Mouse (Mus musculus) heart, embryonic 16.5 days (tissue): ENCODE measurements around the gene Ddx60. TPM values are rescaled to one million over a fixed set of nuclear protein-coding genes. Genes with fewer than 3 reads are reported as not detected.

Source experiments
- ATAC-seq: fragments of 200-750 bp; cut with Nextera tagmentation; replicated peaks from 2 replicates; pipeline ENCODE4 v1.8.0; 2017; ENCODE audit warnings: moderate number of reproducible peaks; ENCODE audit not compliant: insufficient read depth, low FRiP score; ENCODE audit errors: extremely low read depth
- H3K27ac ChIP-seq: fragments of 300-500 bp; sonication (generic); 2 replicates; pipeline ENCODE4 v1.5.1; 2014; ENCODE audit warnings: mild to moderate bottlenecking, low read length, control low read depth, moderate library complexity
- H3K27me3 ChIP-seq: fragments of 300-500 bp; sonication (generic); 2 replicates; pipeline ENCODE4 v1.6.1; 2014; ENCODE audit warnings: low read length, mixed read lengths; ENCODE audit not compliant: control insufficient read depth, insufficient read depth
- H3K36me3 ChIP-seq: fragments of 300-500 bp; sonication (generic); 2 replicates; pipeline ENCODE4 v1.6.1; 2014; ENCODE audit not compliant: control insufficient read depth, insufficient read depth
- H3K4me1 ChIP-seq: fragments of 300-500 bp; sonication (generic); 2 replicates; pipeline ENCODE4 v1.6.1; 2014; ENCODE audit warnings: low read length, mixed read lengths; ENCODE audit not compliant: control insufficient read depth, insufficient read depth
- H3K4me2 ChIP-seq: fragments of 300-500 bp; sonication (generic); 2 replicates; pipeline ENCODE4 v1.6.1; 2014; ENCODE audit warnings: low read depth, mild to moderate bottlenecking, control low read depth, low read length
- H3K4me3 ChIP-seq: fragments of 300-500 bp; sonication (generic); 2 replicates; pipeline ENCODE4 v1.5.1; 2014; ENCODE audit warnings: mild to moderate bottlenecking, control low read depth, low read length
- H3K9ac ChIP-seq: fragments of 300-500 bp; sonication (generic); 2 replicates; pipeline ENCODE4 v1.6.1; 2014; ENCODE audit warnings: low read length, control low read depth
- H3K9me3 ChIP-seq: fragments of 300-500 bp; sonication (generic); replicated peaks from 2 replicates; pipeline ENCODE4 v1.6.1; 2016; ENCODE audit warnings: low read length; ENCODE audit not compliant: control insufficient read depth
- WGBS: fragments of 180-500 bp; shearing (Covaris S2); extraction: QIAGEN DNeasy Blood & Tissue Kit; methylation state at CpG from one replicate; pipeline ENCODE4 v1.1.7; 2014; 5-methylcytosine and 5-hydroxymethylcytosine counted together
- polyA plus RNA-seq: library from polyadenylated mRNA; unstranded; fragments of >200 nt; fragmentation: Nextera tagmentation; extraction: Ambion mirVana; gene quantifications from 2 replicates; pipeline ENCODE4 v1.2.1, GENCODE M21; 2015

Ddx60 gene
- polyA plus RNA-seq, 1 experiment from 2014 or later = 3.2 TPM

DNA sequence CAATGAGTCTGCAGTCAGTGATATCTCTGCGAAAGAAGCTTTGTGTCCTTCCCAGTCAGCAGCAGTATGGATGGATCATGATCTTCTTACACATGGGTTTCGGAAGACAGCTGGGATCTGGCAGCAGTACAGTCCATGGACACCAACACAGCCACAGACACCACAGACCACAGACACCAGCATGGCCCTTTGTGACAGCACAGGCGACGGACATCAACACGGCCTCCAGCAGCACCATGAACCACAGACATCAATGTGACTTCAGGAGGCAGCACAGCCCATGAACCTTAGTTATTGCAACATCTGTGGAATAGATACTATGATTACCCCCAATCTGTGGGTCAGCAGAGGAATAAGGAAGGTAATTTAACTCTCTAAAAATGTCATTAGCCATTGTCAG is 15.1 kb upstream of the Ddx60 start:
- Histone ChIP-seq H3K4me3 (no peak overlapping the region), H3K4me1 (peaks cover 28% of the 10 kb centered on the region), H3K27me3 (no peaks in the 10 kb centered on the region), H3K4me2 (no peak overlapping the region), H3K9ac (no peak overlapping the region), H3K36me3 (no peaks in the 10 kb centered on the region), H3K9me3 (no peaks in the 10 kb centered on the region), H3K27ac (no peak overlapping the region)
- WGBS = 91% methylated on average over 5 of the region's 5 CpGs
- no peak for ATAC-seq

DNA sequence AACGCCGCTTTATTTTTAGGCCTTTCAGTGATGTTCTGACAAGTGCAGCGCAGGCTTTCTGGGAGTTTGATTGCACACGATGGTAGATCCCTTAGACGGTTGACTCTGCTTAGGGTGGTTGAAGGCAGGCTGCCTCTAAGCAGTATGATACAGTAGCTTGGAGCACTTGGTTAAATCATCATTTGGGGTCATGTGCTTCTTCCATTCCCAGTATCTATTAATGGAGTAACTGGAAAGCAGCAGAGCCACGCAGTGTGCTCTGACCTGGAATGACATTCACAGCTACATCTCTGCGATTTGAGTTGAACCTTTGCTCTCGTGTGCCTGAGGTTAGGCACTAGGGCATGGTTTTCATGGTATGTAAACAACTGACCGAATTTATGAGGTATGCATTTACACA is 13.9 kb upstream of the Ddx60 start:
- Histone ChIP-seq H3K9me3 (no peaks in the 10 kb centered on the region), H3K9ac (peak overlapping the region; percentile 20; the same call in 1 of the 2 replicates), H3K4me2 (peak overlapping the region; percentile 26), H3K36me3 (no peaks in the 10 kb centered on the region), H3K4me3 (no peak overlapping the region), H3K27ac (peak overlapping the region; percentile 63), H3K27me3 (no peaks in the 10 kb centered on the region), H3K4me1 (peaks cover 23% of the 10 kb centered on the region)
- 49% methylated on average over 9 of the region's 9 CpGs for WGBS
- peak; percentile 32 for ATAC-seq

DNA sequence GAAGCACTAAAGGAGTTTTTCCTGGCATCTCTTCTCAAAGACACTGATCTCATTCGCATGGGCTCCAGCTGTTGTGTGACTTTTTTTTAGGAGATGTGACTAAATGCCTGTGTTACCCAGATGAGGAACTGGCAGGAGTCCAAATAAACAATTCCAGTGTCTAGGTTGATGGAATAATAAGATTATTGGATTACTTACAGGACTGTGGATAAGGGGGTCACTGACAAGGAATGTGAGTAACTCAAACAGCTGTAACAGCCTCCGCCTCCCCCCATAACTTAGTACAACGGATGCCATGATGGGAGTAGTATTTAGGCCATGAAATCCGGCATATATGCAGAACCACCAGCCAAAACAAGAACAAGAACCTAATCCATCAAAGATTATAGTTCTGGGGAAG is 10.6 kb upstream of the Ddx60 start:
- Histone ChIP-seq H3K9me3 (no peaks in the 10 kb centered on the region), H3K36me3 (no peaks in the 10 kb centered on the region), H3K4me2 (no peak overlapping the region), H3K4me3 (no peak overlapping the region), H3K27me3 (no peaks in the 10 kb centered on the region), H3K27ac (no peak overlapping the region), H3K9ac (no peak overlapping the region), H3K4me1 (peaks cover 33% of the 10 kb centered on the region)
- WGBS = 80% methylated on average over 4 of the region's 4 CpGs
- ATAC-seq = no peak

DNA sequence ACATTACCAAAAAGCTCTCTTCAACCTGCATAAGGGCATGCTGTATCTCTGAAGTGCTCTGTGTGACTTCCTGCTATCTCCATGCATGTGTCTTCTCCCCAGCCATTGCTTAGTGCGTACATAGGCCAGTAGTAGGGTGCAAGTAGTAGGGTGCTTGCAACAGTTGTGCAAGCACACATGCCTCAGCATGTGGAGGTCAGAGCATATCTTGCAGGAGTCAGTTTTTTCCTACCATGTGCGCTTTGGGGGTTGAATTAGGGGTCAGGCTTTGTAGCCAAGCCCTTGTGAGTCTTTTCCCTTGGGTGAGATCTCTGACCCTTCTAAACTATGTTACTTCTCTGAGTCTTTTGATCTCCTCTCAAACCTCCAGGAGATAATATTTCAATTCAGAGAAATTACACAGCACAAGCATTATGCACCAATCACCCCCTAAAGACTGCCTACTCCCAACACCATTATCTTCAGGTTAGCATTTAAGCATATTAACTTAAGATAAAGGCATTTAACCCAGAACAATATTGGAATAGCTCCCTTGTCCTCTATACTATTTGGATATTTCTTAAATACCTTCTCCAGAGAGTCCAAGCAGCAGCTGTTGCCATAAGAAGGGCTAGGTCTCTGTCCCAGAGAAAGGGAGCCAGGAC is 8.6 kb upstream of the Ddx60 start:
- Histone ChIP-seq H3K9me3 (no peaks in the 10 kb centered on the region), H3K27me3 (no peaks in the 10 kb centered on the region), H3K27ac (no peak overlapping the region), H3K9ac (no peak overlapping the region), H3K36me3 (no peaks in the 10 kb centered on the region), H3K4me1 (peaks cover 31% of the 10 kb centered on the region), H3K4me3 (no peak overlapping the region), H3K4me2 (no peak overlapping the region)
- 93% methylated on average over 2 of the region's 2 CpGs for WGBS
- no peak for ATAC-seq

DNA sequence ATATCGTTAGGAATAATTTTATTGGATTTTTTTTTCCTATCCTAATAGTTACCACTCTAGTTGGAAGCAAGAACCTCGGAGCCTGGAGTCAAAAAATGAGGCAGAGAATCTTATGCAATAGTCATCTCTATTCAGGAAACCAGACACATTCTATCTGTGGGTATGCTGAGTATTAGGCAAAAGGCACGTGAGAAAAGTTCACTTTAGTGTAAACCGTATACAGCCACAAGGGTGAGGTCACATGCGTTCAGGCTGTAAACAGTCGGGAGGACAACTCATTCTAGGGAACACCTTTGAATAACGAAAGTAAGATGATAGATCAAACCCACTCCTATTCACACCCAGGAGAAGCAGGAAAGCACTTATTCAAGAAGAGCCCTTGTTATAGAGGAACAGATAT is 7.5 kb upstream of the Ddx60 start:
- no peaks in the 10 kb centered on the region for H3K9me3 ChIP-seq
- no peaks in the 10 kb centered on the region for H3K27me3 ChIP-seq
- H3K4me1 ChIP-seq = peaks cover 30% of the 10 kb centered on the region
- 54% methylated on average over 7 of the region's 7 CpGs for WGBS
- no peak for ATAC-seq
- no peaks in the 10 kb centered on the region for H3K36me3 ChIP-seq
- H3K27ac ChIP-seq = peak overlapping the region; percentile 90
- peak overlapping the region; percentile 27 for H3K9ac ChIP-seq
- 0 out of 2 replicates have a peak overlapping the region, but pooled peaks have one; percentile 8 for H3K4me2 ChIP-seq
- no peak overlapping the region for H3K4me3 ChIP-seq

DNA sequence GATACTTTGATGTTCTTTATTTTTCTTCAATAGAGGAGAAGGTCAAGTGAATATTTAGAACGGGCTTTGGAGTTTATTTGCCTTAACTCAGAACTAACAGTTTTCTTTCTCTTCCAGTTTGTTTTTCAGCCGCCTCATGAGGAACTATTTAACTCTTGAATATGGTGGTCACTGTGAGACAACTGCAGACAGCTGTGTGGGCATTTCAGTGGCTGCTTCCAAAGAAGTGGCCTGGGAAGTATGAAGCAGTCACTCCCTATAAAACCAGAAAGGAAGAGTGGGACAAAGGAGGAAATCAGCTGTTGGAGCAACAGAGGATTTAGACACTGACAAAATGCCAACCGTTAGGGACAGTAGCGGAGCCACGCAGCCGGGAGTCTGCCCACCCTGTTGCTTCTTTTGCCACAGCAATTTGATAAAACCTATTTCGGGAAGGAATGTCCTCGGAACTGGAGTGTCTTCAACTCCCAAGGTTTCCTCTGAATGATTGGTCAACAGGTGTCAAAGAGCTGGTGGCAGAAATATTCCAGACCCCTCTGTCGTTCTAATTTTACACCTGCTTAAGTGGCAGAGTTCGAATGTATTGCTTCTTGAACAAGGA is 6.3 kb upstream of the Ddx60 start:
- no peaks in the 10 kb centered on the region for H3K9me3 ChIP-seq
- H3K36me3 ChIP-seq = no peaks in the 10 kb centered on the region
- no peaks in the 10 kb centered on the region for H3K27me3 ChIP-seq
- no peak overlapping the region for H3K9ac ChIP-seq
- peak; percentile 74 for ATAC-seq
- H3K4me2 ChIP-seq = peak overlapping the region; percentile 31
- peak overlapping the region; percentile 90 for H3K27ac ChIP-seq
- 40% methylated on average over 10 of the region's 10 CpGs for WGBS
- no peak overlapping the region for H3K4me3 ChIP-seq
- H3K4me1 ChIP-seq = peaks cover 30% of the 10 kb centered on the region

DNA sequence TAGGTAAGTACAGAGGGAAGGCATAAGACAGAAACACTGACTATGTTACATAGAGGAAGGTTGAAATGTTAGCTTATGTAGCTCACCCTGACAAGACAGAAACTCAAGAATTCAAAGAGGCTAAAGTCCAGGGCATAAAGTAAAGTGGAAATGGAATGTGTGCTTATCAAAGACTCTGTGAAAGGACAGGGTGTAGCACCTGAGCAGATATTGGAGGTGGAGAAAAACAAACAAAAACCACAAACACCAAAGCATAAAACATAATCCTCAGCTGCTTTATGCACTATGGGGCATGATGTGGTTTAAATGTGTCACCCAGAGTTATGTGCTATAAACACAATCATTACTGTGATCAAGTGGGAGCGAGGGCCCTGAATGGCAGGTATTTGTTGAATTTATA is 3.4 kb upstream of the Ddx60 start:
- 92% methylated on average over 1 of the region's 1 CpGs for WGBS
- ATAC-seq = no peak
- Histone ChIP-seq H3K4me1 (peaks cover 37% of the 10 kb centered on the region), H3K4me2 (no peak overlapping the region), H3K4me3 (no peak overlapping the region), H3K27me3 (no peaks in the 10 kb centered on the region), H3K36me3 (no peaks in the 10 kb centered on the region), H3K9ac (no peak overlapping the region), H3K9me3 (no peaks in the 10 kb centered on the region), H3K27ac (no peak overlapping the region)

DNA sequence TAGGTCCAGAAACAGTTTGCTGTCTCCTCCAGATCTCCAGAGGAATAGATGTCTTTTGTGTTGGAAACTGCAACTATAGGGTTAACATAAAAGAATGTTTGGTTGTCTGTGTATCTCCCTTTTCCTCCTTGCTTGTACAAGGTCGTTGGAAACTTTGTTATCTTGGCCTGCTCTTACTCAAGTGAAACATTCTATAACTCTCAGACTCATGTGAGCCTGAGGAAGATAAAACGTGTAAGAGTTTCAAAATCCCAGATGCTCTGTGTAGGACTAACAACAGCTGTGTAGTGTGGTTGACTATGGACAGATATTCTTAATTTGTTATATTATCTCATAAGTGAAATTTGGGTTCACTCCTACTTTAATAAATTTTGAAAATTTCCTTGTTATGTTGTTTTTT is 5.4 kb downstream of the Ddx60 start:
- peaks cover 31% of the 10 kb centered on the region for H3K4me1 ChIP-seq
- ATAC-seq = peak; percentile 78
- no peak overlapping the region for H3K4me2 ChIP-seq
- H3K9ac ChIP-seq = no peak overlapping the region
- no peaks in the 10 kb centered on the region for H3K27me3 ChIP-seq
- H3K27ac ChIP-seq = peak overlapping the region; percentile 81
- WGBS = 2% methylated on average over 2 of the region's 2 CpGs
- no peaks in the 10 kb centered on the region for H3K36me3 ChIP-seq
- no peaks in the 10 kb centered on the region for H3K9me3 ChIP-seq
- no peak overlapping the region for H3K4me3 ChIP-seq

DNA sequence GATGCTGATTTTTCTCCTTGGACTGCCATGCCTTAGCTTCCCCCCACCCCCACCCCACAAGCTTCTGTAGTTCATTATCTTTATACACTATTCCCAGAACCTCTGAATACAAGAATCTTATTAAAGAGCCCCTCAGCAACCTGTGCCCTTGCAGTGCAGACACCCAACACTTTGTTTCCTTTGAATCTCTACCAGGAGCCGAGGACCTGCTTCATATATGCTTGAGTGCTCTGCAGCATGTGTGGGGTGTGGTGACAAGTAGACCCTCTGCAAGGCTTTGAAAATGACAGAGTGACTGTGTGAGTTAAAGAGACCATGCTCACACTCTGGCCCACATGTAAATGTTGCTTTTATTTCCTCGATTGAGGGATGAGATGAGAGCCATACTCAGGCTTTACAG is 9.7 kb downstream of the Ddx60 start:
- Histone ChIP-seq H3K27ac (no peak overlapping the region), H3K4me2 (no peak overlapping the region), H3K4me3 (no peak overlapping the region), H3K9me3 (no peaks in the 10 kb centered on the region), H3K4me1 (peaks cover 25% of the 10 kb centered on the region), H3K36me3 (0 out of 2 replicates have a peak, but pooled peaks cover 2% of the 10 kb centered on the region), H3K9ac (no peak overlapping the region), H3K27me3 (no peaks in the 10 kb centered on the region)
- WGBS = 49% methylated on average over 2 of the region's 2 CpGs
- no peak for ATAC-seq
